Mouse (Mus musculus) G1E (cell line): ENCODE measurements around the gene Slc16a11.

ENCODE experiments used
- CTCF ChIP-seq: IDR thresholded peaks from 2 replicates; pipeline ENCODE4 v1.5.1; 2012; ENCODE audit warnings: low read depth, low read length, inconsistent platforms, mixed read lengths
- GATA1 ChIP-seq: IDR thresholded peaks from 2 replicates; pipeline ENCODE4 v1.6.1; 2012; ENCODE audit warnings: borderline replicate concordance, low read length, inconsistent platforms, mixed read lengths
- GATA2 ChIP-seq: IDR thresholded peaks from 2 replicates; pipeline ENCODE4 v1.6.1; 2012; ENCODE audit warnings: low read depth, low read length, inconsistent platforms, borderline replicate concordance

DNA sequence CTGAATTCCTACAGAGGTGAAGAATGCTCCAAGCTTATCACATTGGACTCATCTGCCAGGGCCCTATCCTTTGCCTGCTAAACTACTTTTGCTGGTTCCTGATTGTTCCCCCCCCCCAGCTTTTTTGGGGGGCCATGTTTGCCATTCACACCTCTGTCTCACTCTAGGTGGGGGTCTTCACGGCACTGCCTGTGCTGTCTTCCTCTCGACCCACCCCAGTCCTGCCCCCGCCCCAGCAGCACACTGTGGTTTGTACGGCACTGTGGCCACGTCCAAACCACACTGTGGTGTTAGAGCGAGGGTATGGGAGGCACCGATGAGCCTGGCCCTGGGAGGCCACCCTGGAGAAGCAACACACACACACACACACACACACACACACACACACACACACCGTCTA, 21.9 kb downstream of the Slc16a11 start:
- TF ChIP-seq CTCF = no peak
- TF ChIP-seq GATA1 = no peak
- no peak for TF ChIP-seq GATA2
